Mouse (Mus musculus) small intestine, adult 2 months (tissue): ENCODE measurements around the gene Myo18a.

Source experiments
- CTCF ChIP-seq: fragments of 200-500 bp; IDR thresholded peaks from 2 replicates; pipeline ENCODE4 v1.5.1; 2012; ENCODE audit warnings: low read depth, mild to moderate bottlenecking, control low read depth, inconsistent platforms, low read length, moderate library complexity, mixed read lengths; ENCODE audit not compliant: insufficient replicate concordance, insufficient read length; ENCODE audit errors: extremely low read depth
- POLR2A ChIP-seq: fragments of 200-500 bp; IDR thresholded peaks from 2 replicates; pipeline ENCODE4 v1.6.1; 2012; ENCODE audit warnings: low read depth, mild to moderate bottlenecking, control low read depth, inconsistent platforms, low read length, moderate library complexity

- no peak for TF ChIP-seq CTCF
- TF ChIP-seq POLR2A = no peak
These were observed 104.5 kb downstream of the Myo18a start for GRCm38 (mm10) chr11:77867419-77868083.
